Mouse (Mus musculus) brain, embryonic 14.5 days (tissue): Measurements from ENCODE around the gene Acvrl1.

Experiments
- CTCF ChIP-seq: fragments of 200-500 bp; IDR thresholded peaks from 2 replicates; pipeline ENCODE4 v1.5.1; 2012; ENCODE audit warnings: inconsistent platforms, mild to moderate bottlenecking, moderate library complexity, borderline replicate concordance; ENCODE audit not compliant: insufficient read depth, insufficient read length; ENCODE audit errors: extremely low read depth
- POLR2A ChIP-seq: fragments of 200-500 bp; IDR thresholded peaks from 2 replicates; pipeline ENCODE4 v1.6.1; 2012; ENCODE audit warnings: mild to moderate bottlenecking, inconsistent platforms, borderline replicate concordance; ENCODE audit not compliant: poor library complexity, insufficient read depth, insufficient read length, severe bottlenecking; ENCODE audit errors: extremely low read depth

DNA sequence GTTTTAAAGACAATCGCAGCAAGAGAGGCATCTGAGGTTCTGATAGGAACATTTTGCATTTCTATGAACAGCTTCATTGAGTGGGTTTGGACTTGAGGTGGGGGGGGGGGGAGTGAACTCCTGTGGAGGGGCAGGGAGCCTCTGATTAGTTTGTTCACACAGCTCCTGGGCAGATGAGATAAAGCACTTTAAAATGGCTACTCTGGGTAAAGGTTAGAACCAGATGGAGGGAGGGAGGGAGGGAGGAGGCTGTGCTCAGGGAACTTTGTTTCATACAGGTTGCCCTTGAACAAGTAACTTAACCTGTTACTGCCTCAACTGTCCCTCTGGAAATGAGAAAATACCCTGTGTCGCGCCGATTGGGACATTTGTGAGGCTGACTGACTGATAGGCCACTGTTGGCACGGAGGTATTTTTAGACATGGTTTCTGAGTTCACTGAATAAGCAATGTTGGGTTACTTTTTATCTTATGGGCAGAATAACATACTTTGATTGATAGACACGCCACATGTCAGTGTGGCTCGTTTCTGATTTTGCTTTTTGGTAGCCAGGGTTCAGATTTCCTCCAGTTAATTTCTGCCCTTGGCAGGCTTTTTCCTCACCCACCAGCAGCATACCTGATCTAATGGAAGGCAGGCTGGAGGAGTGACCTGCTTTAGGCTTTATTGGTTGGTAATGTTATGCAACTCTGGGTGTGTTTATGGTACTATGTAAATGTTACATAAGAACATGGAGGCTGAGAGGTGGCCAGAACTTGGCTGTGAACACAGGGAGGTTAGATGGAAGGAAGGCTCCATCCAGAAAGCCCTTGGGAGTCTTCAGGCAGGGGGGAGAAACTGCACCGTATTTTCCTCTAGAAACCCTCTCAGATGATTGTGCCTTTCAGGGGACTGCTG lies 48.7 kb downstream of the Acvrl1 start:
- TF ChIP-seq POLR2A (no peak), CTCF (no peak)
